Mouse (Mus musculus) intestine, embryonic 16.5 days (tissue): ENCODE results near the gene Ifna9. TPM values are rescaled to one million over a fixed set of nuclear protein-coding genes. Genes with fewer than 3 reads are reported as not detected.
A peak's percentile ranks its signal among the peaks of the same experiment; 100 is the strongest.
"Not testable (repeated sequence)": the region's sequence is repeated elsewhere in the genome, so short reads cannot be mapped to it uniquely, and the experiment has no call there.

ENCODE experiments used
- ATAC-seq: fragments of 200-750 bp; cut with Nextera tagmentation; 2 replicates; pipeline ENCODE4 v1.8.0; 2017; ENCODE audit warnings: moderate TSS enrichment, moderate library complexity
- H3K27ac ChIP-seq: fragments of 300-500 bp; sonication (generic); 2 replicates; pipeline ENCODE4 v1.5.1; 2014; ENCODE audit warnings: mild to moderate bottlenecking, low read length
- H3K27me3 ChIP-seq: fragments of 300-500 bp; sonication (generic); replicated peaks from 2 replicates; pipeline ENCODE4 v1.6.1; 2014; ENCODE audit warnings: low read length, control low read depth, mixed read lengths; ENCODE audit not compliant: control insufficient read depth, insufficient read depth
- H3K36me3 ChIP-seq: fragments of 300-500 bp; sonication (generic); 2 replicates; pipeline ENCODE4 v1.6.1; 2014; ENCODE audit warnings: low read length, control low read depth; ENCODE audit not compliant: control insufficient read depth, insufficient read depth
- H3K4me1 ChIP-seq: fragments of 300-500 bp; sonication (generic); 2 replicates; pipeline ENCODE4 v1.6.1; 2014; ENCODE audit warnings: low read length, control low read depth, mixed read lengths; ENCODE audit not compliant: control insufficient read depth, insufficient read depth
- H3K4me2 ChIP-seq: fragments of 300-500 bp; sonication (generic); 2 replicates; pipeline ENCODE4 v1.6.1; 2014; ENCODE audit warnings: low read depth, low read length, control low read depth
- H3K4me3 ChIP-seq: fragments of 300-500 bp; sonication (generic); 2 replicates; pipeline ENCODE4 v1.5.1; 2014; ENCODE audit warnings: mild to moderate bottlenecking, low read length
- H3K9ac ChIP-seq: fragments of 300-500 bp; sonication (generic); 2 replicates; pipeline ENCODE4 v1.6.1; 2014; ENCODE audit warnings: low read depth, low read length
- H3K9me3 ChIP-seq: fragments of 300-500 bp; sonication (generic); 2 replicates; pipeline ENCODE4 v1.6.1; 2016; ENCODE audit warnings: low read length, control low read depth; ENCODE audit not compliant: control insufficient read depth
- WGBS: fragments of 180-500 bp; shearing (Covaris S2); extraction: QIAGEN DNeasy Blood & Tissue Kit; methylation state at CpG from one replicate; pipeline ENCODE4 v1.1.7; 2014; 5-methylcytosine and 5-hydroxymethylcytosine counted together
- polyA plus RNA-seq: library from polyadenylated mRNA; unstranded; fragments of >200 nt; fragmentation: Nextera tagmentation; extraction: Ambion mirVana; gene quantifications from 2 replicates; pipeline ENCODE4 v1.2.1, GENCODE M21; 2015

The Ifna9 gene
- polyA plus RNA-seq = not detected in 2 replicates

GRCm38 (mm10) chr4:88592285-88592684 lies at the start of gene Ifna9:
Gene Ifna9 (minus strand): TSS chr4:88592385.
- H3K9ac ChIP-seq = no peak within 1 kb of the TSS
- whole genome bisulfite sequencing = 79% methylated on average over 1 of the region's 1 CpGs
- no peak for ATAC-seq

GRCm38 (mm10) chr4:88641077-88641831 lies 49.1 kb upstream of the Ifna9 start:
- H3K27ac ChIP-seq = no peak overlapping the region
- H3K4me2 ChIP-seq = peak overlapping the region; percentile 56
- H3K36me3 ChIP-seq = no peaks in the 10 kb centered on the region
- H3K9ac ChIP-seq = peak overlapping the region; percentile 53; the same call in 1 of the 2 replicates
- WGBS = 17% methylated on average over 11 of the region's 11 CpGs
- H3K4me1 ChIP-seq = no peaks in the 10 kb centered on the region
- no peaks in the 10 kb centered on the region for H3K27me3 ChIP-seq
- H3K9me3 ChIP-seq = no peaks in the 10 kb centered on the region
- ATAC-seq = peak; percentile 95
- peak overlapping the region; percentile 49 for H3K4me3 ChIP-seq

More at GRCm38 (mm10) chr4:88592285-88592684, at the start of gene Ifna9:
- no peak within 1 kb of the TSS for H3K27ac ChIP-seq
- H3K4me3 ChIP-seq = no peak within 1 kb of the TSS
- H3K4me1 ChIP-seq = no peaks in the 10 kb centered on the region
- no peaks in the 10 kb centered on the region for H3K36me3 ChIP-seq
- H3K9me3 ChIP-seq = no peaks in the 10 kb centered on the region
- H3K4me2 ChIP-seq = no peak within 1 kb of the TSS
- H3K27me3 ChIP-seq = no peaks in the 10 kb centered on the region

- Histone ChIP-seq H3K36me3 (no peaks in the 10 kb centered on the region), H3K9me3 (no peaks in the 10 kb centered on the region), H3K4me1 (no peaks in the 10 kb centered on the region), H3K27me3 (no peaks in the 10 kb centered on the region), H3K9ac (peak overlapping the region; percentile 53; the same call in 1 of the 2 replicates), H3K4me2 (peak overlapping the region; percentile 56), H3K27ac (no peak overlapping the region), H3K4me3 (peak overlapping the region; percentile 49)
- 60% methylated on average over 8 of the region's 8 CpGs for WGBS
- ATAC-seq = no peak
Measured at GRCm38 (mm10) chr4:88640704-88641076, 48.5 kb upstream of the Ifna9 start.

- Histone ChIP-seq H3K27ac (no peak within 1 kb of the TSS), H3K4me2 (no peak within 1 kb of the TSS), H3K9me3 (no peaks in the 10 kb centered on the region), H3K4me3 (no peak within 1 kb of the TSS), H3K4me1 (no peaks in the 10 kb centered on the region), H3K36me3 (no peaks in the 10 kb centered on the region), H3K27me3 (no peaks in the 10 kb centered on the region), H3K9ac (no peak within 1 kb of the TSS)
- ATAC-seq = no peak
- 88% methylated on average over 4 of the region's 4 CpGs for WGBS
Measured at GRCm38 (mm10) chr4:88634311-88634710, 42.1 kb upstream of the Ifna9 start, which contains the start of gene C87499. Gene C87499 (minus strand): TSS chr4:88634411.

- H3K27me3 ChIP-seq = no peaks in the 10 kb centered on the region
- H3K4me2 ChIP-seq = no peak within 1 kb of the TSS
- H3K4me3 ChIP-seq = no peak within 1 kb of the TSS
- H3K27ac ChIP-seq = no peak within 1 kb of the TSS
- H3K36me3 ChIP-seq = no peaks in the 10 kb centered on the region
- no peak for ATAC-seq
- no peaks in the 10 kb centered on the region for H3K4me1 ChIP-seq
- no peak within 1 kb of the TSS for H3K9ac ChIP-seq
- no peaks in the 10 kb centered on the region for H3K9me3 ChIP-seq
Measured at GRCm38 (mm10) chr4:88603276-88603675, 11.1 kb upstream of the Ifna9 start, which contains the start of gene Ifna12. Gene Ifna12 (minus strand): TSS chr4:88603376.

- H3K36me3 ChIP-seq = no peaks in the 10 kb centered on the region
- no peak within 1 kb of the TSS for H3K27ac ChIP-seq
- H3K4me1 ChIP-seq = no peaks in the 10 kb centered on the region
- no peak within 1 kb of the TSS for H3K9ac ChIP-seq
- H3K4me2 ChIP-seq = no peak within 1 kb of the TSS
- no peaks in the 10 kb centered on the region for H3K27me3 ChIP-seq
- H3K4me3 ChIP-seq = no peak within 1 kb of the TSS
- no peak for ATAC-seq
- no peaks in the 10 kb centered on the region for H3K9me3 ChIP-seq
- WGBS = 77% methylated on average over 1 of the region's 1 CpGs
Measured at GRCm38 (mm10) chr4:88571698-88572097, 20.5 kb downstream of the Ifna9 start, which contains the start of gene Ifna14. Gene Ifna14 (minus strand): TSS chr4:88571798.

- H3K4me2 ChIP-seq = no peak overlapping the region
- H3K36me3 ChIP-seq = no peaks in the 10 kb centered on the region
- no peak overlapping the region for H3K9ac ChIP-seq
- no peaks in the 10 kb centered on the region for H3K27me3 ChIP-seq
- no peak overlapping the region for H3K4me3 ChIP-seq
- H3K4me1 ChIP-seq = no peaks in the 10 kb centered on the region
- 96% methylated on average over 1 of the region's 1 CpGs for WGBS
- no peak for ATAC-seq
- H3K27ac ChIP-seq = no peak overlapping the region
- H3K9me3 ChIP-seq = no peaks in the 10 kb centered on the region
Measured at GRCm38 (mm10) chr4:88561791-88562190, 30.4 kb downstream of the Ifna9 start.

- not testable (repeated sequence) for H3K4me2 ChIP-seq, H3K27ac ChIP-seq, H3K36me3 ChIP-seq, H3K9me3 ChIP-seq, H3K4me3 ChIP-seq, H3K9ac ChIP-seq, H3K27me3 ChIP-seq, ATAC-seq, H3K4me1 ChIP-seq
Measured at GRCm38 (mm10) chr4:88558145-88558544, 34.0 kb downstream of the Ifna9 start, which contains the start of gene Ifna15. Gene Ifna15 (minus strand): TSS chr4:88558245.

- Histone ChIP-seq H3K9ac (no peak overlapping the region), H3K9me3 (no peaks in the 10 kb centered on the region), H3K27ac (no peak overlapping the region), H3K27me3 (no peaks in the 10 kb centered on the region), H3K36me3 (no peaks in the 10 kb centered on the region), H3K4me3 (peak overlapping the region; percentile 39), H3K4me2 (peak overlapping the region; percentile 53), H3K4me1 (no peaks in the 10 kb centered on the region)
- peak; percentile 94 for ATAC-seq
- WGBS = 32% methylated on average over 22 of the region's 22 CpGs
Measured at GRCm38 (mm10) chr4:88550161-88550945, 41.8 kb downstream of the Ifna9 start.
